Mouse (Mus musculus): ENCODE measurements at regions not wholly inside any gene's neighbourhood (a gene's known extent, or its start where the extent isn't known, plus 50 kb on each side); places are given as distances from the start of the nearest gene placed in this dataset.

GRCm38 (mm10) chr13:47585158-47585557 is 462.7 kb downstream of the Rnf144b start:
- TF ChIP-seq IRF4 (IDR thresholded peaks at IDR 0.05; ENCODE audit: low read depth, low read length) (no peak), SIN3A (IDR thresholded peaks at IDR 0.05; ENCODE audit: low read length) (no peak), CHD2 (IDR thresholded peaks at IDR 0.05; ENCODE audit: low read length) (no peak), ZMIZ1 (IDR thresholded peaks at IDR 0.05; ENCODE audit: low read depth, low read length) (no peak), ETS1 (conservative IDR thresholded peaks at IDR 0.05; ENCODE audit: low read depth, low read length) (no peak), JUND (conservative IDR thresholded peaks at IDR 0.05; ENCODE audit: low read depth, low read length) (no peak), E2F4 (IDR thresholded peaks at IDR 0.05; ENCODE audit: insufficient replicate concordance, low read depth, low read length) (no peak), MAX (IDR thresholded peaks at IDR 0.05; ENCODE audit: low read length) (no peak), ZC3H11A (IDR thresholded peaks at IDR 0.05; ENCODE audit: low read depth, low read length) (no peak), MAZ (IDR thresholded peaks at IDR 0.05; ENCODE audit: low read depth, low read length) (no peak), EP300 (IDR thresholded peaks at IDR 0.05; ENCODE audit: low read length) (no peak), PAX5 (IDR thresholded peaks at IDR 0.05; ENCODE audit: low read length) (no peak), TBP (conservative IDR thresholded peaks at IDR 0.05; ENCODE audit: low read depth, low read length) (no peak), NRF1 (IDR thresholded peaks at IDR 0.05; ENCODE audit: low read depth, low read length) (no peak), ZNF384 (IDR thresholded peaks at IDR 0.05; ENCODE audit: low read depth, low read length) (no peak), MEF2A (IDR thresholded peaks at IDR 0.05; ENCODE audit: borderline replicate concordance, low read depth, low read length) (no peak)
- Histone ChIP-seq H3K9ac (ENCODE audit: insufficient read depth, low read depth) (no peak overlapping the region), H3K4me1 (ENCODE audit: control insufficient read depth in 1 of 2, insufficient read depth in 2 of 2) (no peaks in the 10 kb centered on the region), H3K79me2 (replicated peaks; ENCODE audit: control insufficient read depth, extremely low read depth, insufficient read depth, poor library complexity, severe bottlenecking) (no peaks in the 10 kb centered on the region), H3K9me3 (replicated peaks; ENCODE audit: low read length) (peaks cover 63% of the 10 kb centered on the region), H3K27ac (ENCODE audit: insufficient read depth, low read depth) (no peak overlapping the region), H3K36me3 (replicated peaks in 1 of 2; ENCODE audit: control insufficient read depth in 1 of 2, insufficient read depth in 1 of 2, low read length in 1 of 2) (no peaks in the 10 kb centered on the region), H3K4me3 (replicated peaks in 1 of 3; ENCODE audit: low read depth in 2 of 3, low read length in 2 of 3, poor library complexity in 1 of 3) (no peak overlapping the region), H3K4me2 (ENCODE audit: insufficient read depth, low read depth, poor library complexity, severe bottlenecking) (no peak overlapping the region), H3K27me3 (replicated peaks) (no peaks in the 10 kb centered on the region)
- no peak for DNase-seq (ENCODE audit: extremely low read depth)
- dilution Hi-C loops (cut with MboI; ENCODE audit: extremely low pct_ligation_motif_present, extremely low pct_unique_long_range_greater_than_20kb, low sequenced_read_pairs) (no loop called here), in situ Hi-C loops (cut with MboI; ENCODE audit: low pct_ligation_motif_present, low pct_unique_long_range_greater_than_20kb, low sequenced_read_pairs) (no loop called here)

GRCm38 (mm10) chr13:47602646-47603045 is 480.2 kb downstream of the Rnf144b start:
- TF ChIP-seq MXI1 (IDR thresholded peaks at IDR 0.05; ENCODE audit: low read depth, low read length) (no peak), MAFK (IDR thresholded peaks at IDR 0.05; ENCODE audit: insufficient replicate concordance, low read length) (no peak), POLR2A (IDR thresholded peaks at IDR 0.05; ENCODE audit: low read depth, low read length) (no peak), E2F4 (IDR thresholded peaks at IDR 0.05; ENCODE audit: insufficient replicate concordance, low read depth, low read length) (no peak), GABPA (IDR thresholded peaks at IDR 0.05; ENCODE audit: insufficient replicate concordance, low read depth, low read length) (no peak), ETS1 (conservative IDR thresholded peaks at IDR 0.05; ENCODE audit: low read depth, low read length) (no peak), USF2 (conservative IDR thresholded peaks at IDR 0.05; ENCODE audit: low read depth, low read length) (no peak), POLR2AphosphoS2 (IDR thresholded peaks at IDR 0.05; ENCODE audit: low read depth, low read length) (no peak)
- Histone ChIP-seq H3K9me3 (replicated peaks; ENCODE audit: low read length) (peaks cover 65% of the 10 kb centered on the region), H3K4me3 (replicated peaks in 1 of 3; ENCODE audit: low read depth in 2 of 3, low read length in 2 of 3, poor library complexity in 1 of 3) (no peak overlapping the region), H3K4me1 (ENCODE audit: control insufficient read depth in 1 of 2, insufficient read depth in 2 of 2) (no peaks in the 10 kb centered on the region), H3K9ac (ENCODE audit: insufficient read depth, low read depth) (no peak overlapping the region), H3K27ac (ENCODE audit: insufficient read depth, low read depth) (no peak overlapping the region), H3K27me3 (replicated peaks) (no peaks in the 10 kb centered on the region), H3K79me2 (replicated peaks; ENCODE audit: control insufficient read depth, extremely low read depth, insufficient read depth, poor library complexity, severe bottlenecking) (no peaks in the 10 kb centered on the region), H3K4me2 (ENCODE audit: insufficient read depth, low read depth, poor library complexity, severe bottlenecking) (no peak overlapping the region), H3K36me3 (replicated peaks in 1 of 2; ENCODE audit: control insufficient read depth in 1 of 2, insufficient read depth in 1 of 2, low read length in 1 of 2) (no peaks in the 10 kb centered on the region)
- no peak for DNase-seq (ENCODE audit: extremely low read depth)
- in situ Hi-C loops (cut with MboI; ENCODE audit: low pct_ligation_motif_present, low pct_unique_long_range_greater_than_20kb, low sequenced_read_pairs): no loop called here
- dilution Hi-C loops (cut with MboI; ENCODE audit: extremely low pct_ligation_motif_present, extremely low pct_unique_long_range_greater_than_20kb, low sequenced_read_pairs): no loop called here
